Mouse (Mus musculus) hematopoietic multipotent progenitor cell, adult 10-12 weeks (in vitro differentiated cells): ENCODE results near the gene Rhox2f. TPM values are rescaled to one million over a fixed set of nuclear protein-coding genes. Genes with fewer than 3 reads are reported as not detected.

ENCODE experiments used
- polyA plus RNA-seq: library from polyadenylated mRNA; stranded (reverse); fragments of >175 nt; gene quantifications from 2 replicates; pipeline ENCODE4 v1.2.3, GENCODE M21; 2012; ENCODE audit warnings: low replicate concordance

Gene Rhox2f
- not detected in 2 replicates for polyA plus RNA-seq

DNA sequence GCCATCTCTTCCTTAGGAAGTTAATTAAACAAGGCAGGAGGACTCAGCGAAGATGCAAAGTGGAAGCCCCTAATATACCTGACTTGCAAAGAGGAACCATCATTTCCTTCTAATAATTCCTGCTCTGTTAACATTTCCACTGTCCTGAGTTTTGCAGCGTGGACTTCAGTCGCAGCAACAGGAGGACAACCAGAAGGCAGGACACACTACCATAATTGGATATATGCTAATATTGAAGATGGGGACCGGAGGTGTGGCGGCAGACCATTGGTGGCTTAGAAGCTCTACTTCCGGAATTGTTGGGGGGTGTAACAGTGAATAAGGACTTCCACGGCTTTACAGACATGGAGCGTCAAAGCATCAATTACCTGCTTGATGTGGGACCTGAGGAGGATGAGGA, at the start of gene Rhox2f:
Rhox2f (plus strand) TSS at position 301 of the 400 bp plus-strand sequence.

DNA sequence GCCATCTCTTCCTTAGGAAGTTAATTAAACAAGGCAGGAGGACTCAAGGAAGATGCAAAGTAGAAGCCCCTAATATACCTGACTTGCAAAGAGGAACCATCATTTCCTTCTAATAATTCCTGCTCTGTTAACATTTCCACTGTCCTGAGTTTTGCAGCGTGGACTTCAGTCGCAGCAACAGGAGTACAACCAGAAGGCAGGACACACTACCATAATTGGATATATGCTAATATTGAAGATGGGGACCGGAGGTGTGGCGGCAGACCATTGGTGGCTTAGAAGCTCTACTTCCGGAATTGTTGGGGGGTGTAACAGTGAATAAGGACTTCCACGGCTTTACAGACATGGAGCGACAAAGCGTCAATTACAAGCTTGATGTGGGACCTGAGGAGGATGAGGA, 41.1 kb upstream of the Rhox2f start, which contains the start of gene Rhox2e:
Rhox2e (plus strand) TSS at position 301 of the 400 bp plus-strand sequence.

DNA sequence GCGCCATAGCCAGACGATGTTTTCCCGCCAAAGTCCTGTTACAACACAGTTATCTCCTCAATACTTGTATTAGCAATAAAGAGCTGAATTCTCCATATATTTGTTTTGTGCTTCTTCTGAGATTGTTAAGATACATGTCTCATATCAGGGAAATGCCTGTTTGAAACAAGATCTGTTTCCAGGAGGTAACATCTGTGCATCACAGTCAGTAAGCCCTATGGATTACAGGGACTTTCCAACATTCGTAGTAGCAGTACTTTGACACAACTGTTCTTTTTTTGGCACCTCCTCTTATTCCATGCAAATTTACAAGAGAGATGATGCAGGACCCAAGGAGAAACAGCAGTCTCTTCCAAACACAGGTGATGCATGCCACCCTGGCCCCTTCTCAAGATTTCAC, 29.5 kb upstream of the Rhox2f start, which contains the start of gene Rhox3e:
Rhox3e (plus strand) TSS at position 301 of the 400 bp plus-strand sequence.

DNA sequence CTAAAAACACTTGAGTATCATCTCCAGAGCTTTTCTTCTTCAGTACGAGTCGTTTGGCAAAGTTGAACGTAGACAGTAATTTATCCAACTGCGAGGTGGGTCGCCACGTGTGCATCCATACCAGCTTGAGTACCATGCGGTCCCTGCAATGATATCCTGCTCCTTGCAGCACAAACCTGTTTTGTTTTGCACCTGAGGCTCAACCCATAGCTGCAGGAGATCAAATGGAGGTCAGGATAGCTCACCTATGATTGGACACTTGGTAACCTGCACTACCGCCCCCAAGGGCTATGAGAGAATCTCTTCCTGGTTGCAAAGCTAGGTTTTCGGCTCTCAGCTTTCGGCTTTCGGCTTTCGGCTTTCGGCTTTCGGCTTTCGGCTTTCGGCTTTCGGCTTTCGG, 14.1 kb upstream of the Rhox2f start, which contains the start of gene Rhox4e:
Rhox4e (plus strand) TSS at position 301 of the 400 bp plus-strand sequence.

DNA sequence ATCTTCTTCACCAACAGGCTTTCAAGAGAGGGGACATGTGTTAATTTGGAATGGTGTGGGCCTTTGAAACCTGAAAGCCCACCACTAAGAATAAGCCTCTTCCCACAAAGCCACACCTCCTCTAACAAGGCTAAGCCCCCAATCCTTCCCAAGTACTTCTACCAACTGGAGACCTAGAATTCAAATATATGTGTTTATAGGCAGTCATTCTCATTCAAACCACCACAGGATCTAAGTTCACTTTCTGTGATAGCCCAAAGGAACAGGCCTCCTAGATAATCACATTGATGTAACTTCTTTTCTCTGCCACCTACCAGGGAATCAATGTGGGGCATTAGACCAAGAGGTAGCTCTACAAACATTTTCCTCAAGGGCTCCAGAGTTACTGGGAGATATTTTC, 9.5 kb downstream of the Rhox2f start, which contains the start of gene Rhox3f:
Rhox3f (plus strand) TSS at position 301 of the 400 bp plus-strand sequence.

DNA sequence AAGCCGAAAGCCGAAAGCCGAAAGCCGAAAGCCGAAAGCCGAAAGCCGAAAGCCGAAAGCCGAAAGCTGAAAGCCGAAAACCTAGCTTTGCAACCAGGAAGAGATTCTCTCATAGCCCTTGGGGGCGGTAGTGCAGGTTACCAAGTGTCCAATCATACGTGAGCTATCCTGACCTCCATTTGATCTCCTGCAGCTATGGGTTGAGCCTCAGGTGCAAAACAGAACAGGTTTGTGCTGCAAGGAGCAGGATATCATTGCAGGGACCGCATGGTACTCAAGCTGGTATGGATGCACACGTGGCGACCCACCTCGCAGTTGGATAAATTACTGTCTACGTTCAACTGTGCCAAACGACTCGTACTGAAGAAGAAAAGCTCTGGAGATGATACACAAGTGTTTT, 36.4 kb downstream of the Rhox2f start, which contains the start of gene Rhox4f:
Rhox4f (minus strand) TSS at position 101 of the 400 bp plus-strand sequence.

Other genes with a start within 250 kb of the Rhox2f start
- gene Rhox3a2, start 191.4 kb upstream of the Rhox2f start, polyA plus RNA-seq, result not detected in 2 replicates
- not detected in 2 replicates for gene Rhox4a2, start 180.6 kb upstream of the Rhox2f start, polyA plus RNA-seq
- gene Rhox2b, start 159.3 kb upstream of the Rhox2f start, polyA plus RNA-seq, result not detected in 2 replicates
- gene Rhox4b, start 138.9 kb upstream of the Rhox2f start, polyA plus RNA-seq, result not detected in 2 replicates
- not detected in 2 replicates for gene Rhox2c, start 117.7 kb upstream of the Rhox2f start, polyA plus RNA-seq
- gene Rhox3c, start 112.8 kb upstream of the Rhox2f start, polyA plus RNA-seq, result not detected in 2 replicates
- not detected in 2 replicates for gene Rhox4c, start 91.1 kb upstream of the Rhox2f start, polyA plus RNA-seq
- not detected in 2 replicates for gene Rhox2d, start 78.0 kb upstream of the Rhox2f start, polyA plus RNA-seq
- gene Rhox4d, start 57.0 kb upstream of the Rhox2f start, polyA plus RNA-seq, result not detected in 2 replicates
- gene Rhox2e, start 41.0 kb upstream of the Rhox2f start, polyA plus RNA-seq, result not detected in 2 replicates
- gene Rhox3e, start 29.4 kb upstream of the Rhox2f start, polyA plus RNA-seq, result not detected in 2 replicates
- gene Rhox4e, start 14.0 kb upstream of the Rhox2f start, polyA plus RNA-seq, result not detected in 2 replicates
- not detected in 2 replicates for gene Rhox3f, start 9.6 kb downstream of the Rhox2f start, polyA plus RNA-seq
- gene Rhox4f, start 36.3 kb downstream of the Rhox2f start, polyA plus RNA-seq, result not detected in 2 replicates
- not detected in 2 replicates for gene Rhox3g, start 57.2 kb downstream of the Rhox2f start, polyA plus RNA-seq
- not detected in 2 replicates for gene Rhox2g, start 72.1 kb downstream of the Rhox2f start, polyA plus RNA-seq
- gene Rhox4g, start 79.9 kb downstream of the Rhox2f start, polyA plus RNA-seq, result not detected in 2 replicates
- gene Rhox3h, start 97.4 kb downstream of the Rhox2f start, polyA plus RNA-seq, result not detected in 2 replicates
- not detected in 2 replicates for gene Rhox2h, start 101.9 kb downstream of the Rhox2f start, polyA plus RNA-seq
- gene Rhox5, start 233.4 kb downstream of the Rhox2f start, polyA plus RNA-seq, result 0.21 TPM in 1 of 2 replicates, not detected in the other